Mouse (Mus musculus): Measurements from ENCODE around the gene Gpr157.
A peak's percentile ranks its signal among the peaks of the same experiment; 100 is the strongest.

Gene Gpr157

GRCm38 (mm10) chr4:150114505-150115061, 27.4 kb downstream of the Gpr157 start:
- peak; percentile 62 to 72 for DNase-seq

GRCm38 (mm10) chr4:150117311-150117710, 30.1 kb downstream of the Gpr157 start:
- DNase-seq: no peak

GRCm38 (mm10) chr4:150118163-150118562, 31.0 kb downstream of the Gpr157 start:
- no peak for DNase-seq

GRCm38 (mm10) chr4:150119055-150119454, 31.9 kb downstream of the Gpr157 start, which contains the start of gene Slc2a5:
TSS of gene Slc2a5 (plus strand) at chr4:150119283.
- no peak for DNase-seq

- DNase-seq: peak; percentile 80 to 85
Observed at GRCm38 (mm10) chr4:150119640-150120039, 32.5 kb downstream of the Gpr157 start.

GRCm38 (mm10) chr4:150120173-150120833, 33.1 kb downstream of the Gpr157 start:
- peak; percentile 73 to 80 for DNase-seq

GRCm38 (mm10) chr4:150121430-150121829, 34.3 kb downstream of the Gpr157 start:
- no peak for DNase-seq

GRCm38 (mm10) chr4:150122476-150122875, 35.3 kb downstream of the Gpr157 start:
- DNase-seq: no peak

- no peak for DNase-seq
Observed at GRCm38 (mm10) chr4:150126373-150126772, 39.2 kb downstream of the Gpr157 start.

GRCm38 (mm10) chr4:150127894-150128293, 40.7 kb downstream of the Gpr157 start:
- DNase-seq: peak in 1 of 2 experiments; percentile 45

- peak; percentile 51 to 64 for DNase-seq
Observed at GRCm38 (mm10) chr4:150128571-150128970, 41.4 kb downstream of the Gpr157 start.

- no peak for DNase-seq
Observed at GRCm38 (mm10) chr4:150130661-150131060, 43.5 kb downstream of the Gpr157 start.

- peak; percentile 89 to 91 for DNase-seq
Observed at GRCm38 (mm10) chr4:150132692-150133271, 45.6 kb downstream of the Gpr157 start.

GRCm38 (mm10) chr4:150135254-150135653, 48.1 kb downstream of the Gpr157 start:
- no peak for DNase-seq

- peak in 1 of 2 experiments; percentile 61 for DNase-seq
Observed at GRCm38 (mm10) chr4:150136693-150137092, 49.5 kb downstream of the Gpr157 start.

GRCm38 (mm10) chr4:150137368-150138083, 50.4 kb downstream of the Gpr157 start:
- DNase-seq: no peak

GRCm38 (mm10) chr4:150138084-150138543, 50.9 kb downstream of the Gpr157 start:
- DNase-seq: peak in 1 of 2 experiments; percentile 44

GRCm38 (mm10) chr4:150139090-150139489, 51.9 kb downstream of the Gpr157 start:
- DNase-seq: no peak

GRCm38 (mm10) chr4:150140346-150140745, 53.2 kb downstream of the Gpr157 start:
- no peak for DNase-seq

GRCm38 (mm10) chr4:150144242-150144641, 57.1 kb downstream of the Gpr157 start:
- DNase-seq: no peak

- DNase-seq: no peak
Observed at GRCm38 (mm10) chr4:150146286-150146685, 59.1 kb downstream of the Gpr157 start.

GRCm38 (mm10) chr4:150151045-150151444, 63.9 kb downstream of the Gpr157 start:
- DNase-seq: no peak

GRCm38 (mm10) chr4:150152483-150152882, 65.3 kb downstream of the Gpr157 start:
- DNase-seq: no peak

All from kidney, adult 8-10 months (tissue).